Mouse (Mus musculus): ENCODE measurements around the gene Cdk14. TPM values are rescaled to one million over a fixed set of nuclear protein-coding genes. Genes with fewer than 3 reads are reported as not detected.

Cdk14 gene
- polyA plus RNA-seq, 1 experiment from 2014 or later = 19.7 TPM

DNA sequence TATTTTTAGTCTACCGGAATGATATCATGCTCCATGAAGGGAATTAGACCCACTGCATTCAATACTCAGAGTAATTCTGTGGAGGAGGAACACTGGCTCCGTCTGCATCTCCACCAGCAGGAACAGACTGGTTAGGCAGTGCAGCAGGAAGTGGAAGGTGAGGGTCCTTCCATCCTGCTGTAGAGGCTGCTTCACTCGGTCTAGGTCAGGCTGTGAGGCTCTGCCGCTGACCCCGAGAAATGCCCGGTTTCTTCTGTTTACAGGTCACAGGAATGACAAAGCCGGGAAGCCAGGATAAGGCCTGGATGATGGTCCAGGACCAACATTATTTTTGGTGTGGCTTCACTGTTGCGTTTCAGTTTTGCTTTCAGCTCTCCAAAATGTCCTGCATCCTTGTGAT, 553.2 kb downstream of the Cdk14 start:
- H3K27me3 ChIP-seq (replicated peaks; ENCODE audit: insufficient read depth, low read length) = no peaks in the 10 kb centered on the region
- no peak overlapping the region for H3K4me3 ChIP-seq (ENCODE audit: low read depth, low read length)
- 71% methylated on average over 8 of the region's 8 CpGs for WGBS
- H3K36me3 ChIP-seq (ENCODE audit: insufficient read depth, low read length) = no peaks in the 10 kb centered on the region
- no peak overlapping the region for H3K9ac ChIP-seq (replicated peaks; ENCODE audit: low read depth)
- no peak overlapping the region for H3K4me2 ChIP-seq (replicated peaks; ENCODE audit: low read depth, low read length)
- no peaks in the 10 kb centered on the region for H3K4me1 ChIP-seq (ENCODE audit: insufficient read depth, low read depth, low read length)
- H3K9me3 ChIP-seq (ENCODE audit: low read length) = no peaks in the 10 kb centered on the region
- ATAC-seq = no peak
- no peak overlapping the region for H3K27ac ChIP-seq (ENCODE audit: low read length)
- no peak for DNase-seq (ENCODE audit: low spot score)
- no peak for TF ChIP-seq CTCF (IDR thresholded peaks at IDR 0.05)
- TF ChIP-seq EP300 (IDR thresholded peaks at IDR 0.05) = no peak

DNA sequence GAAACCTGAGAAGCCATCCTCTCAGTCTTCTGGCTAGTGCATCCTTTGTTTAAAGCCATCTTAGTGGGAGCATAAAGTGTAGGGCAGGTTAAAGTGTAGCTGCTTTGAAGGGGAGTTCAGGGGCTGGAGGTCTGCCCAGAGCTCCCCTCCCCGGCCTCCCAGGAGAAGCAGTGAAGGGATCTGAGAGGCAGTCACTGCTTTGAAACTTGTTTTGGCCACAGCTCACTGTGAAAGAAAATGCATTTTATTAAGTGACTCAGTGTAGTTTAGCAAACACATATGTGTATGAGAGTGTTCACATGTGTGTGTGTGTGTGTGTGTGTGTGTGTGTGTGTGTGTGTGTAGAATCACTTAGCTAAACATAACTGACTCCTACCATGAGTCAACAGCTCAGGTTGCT, 554.0 kb downstream of the Cdk14 start:
- no peaks in the 10 kb centered on the region for H3K9me3 ChIP-seq (ENCODE audit: low read length)
- H3K4me1 ChIP-seq (ENCODE audit: insufficient read depth, low read depth, low read length) = no peaks in the 10 kb centered on the region
- no peak overlapping the region for H3K9ac ChIP-seq (replicated peaks; ENCODE audit: low read depth)
- no peak overlapping the region for H3K4me2 ChIP-seq (replicated peaks; ENCODE audit: low read depth, low read length)
- 63% methylated on average over 1 of the region's 1 CpGs for WGBS
- DNase-seq (ENCODE audit: low spot score) (no peak), ATAC-seq (peak; percentile 21; the same call in 1 of the 2 replicates)
- no peaks in the 10 kb centered on the region for H3K27me3 ChIP-seq (replicated peaks; ENCODE audit: insufficient read depth, low read length)
- TF ChIP-seq EP300 (IDR thresholded peaks at IDR 0.05) = no peak
- TF ChIP-seq CTCF (IDR thresholded peaks at IDR 0.05) = no peak
- no peaks in the 10 kb centered on the region for H3K36me3 ChIP-seq (ENCODE audit: insufficient read depth, low read length)
- no peak overlapping the region for H3K27ac ChIP-seq (ENCODE audit: low read length)
- H3K4me3 ChIP-seq (ENCODE audit: low read depth, low read length) = no peak overlapping the region

- Histone ChIP-seq H3K4me1 (ENCODE audit: insufficient read depth, low read depth, low read length) (no peaks in the 10 kb centered on the region), H3K27ac (ENCODE audit: low read length) (no peak overlapping the region), H3K36me3 (ENCODE audit: insufficient read depth, low read length) (no peaks in the 10 kb centered on the region), H3K4me2 (replicated peaks; ENCODE audit: low read depth, low read length) (no peak overlapping the region), H3K27me3 (replicated peaks; ENCODE audit: insufficient read depth, low read length) (no peaks in the 10 kb centered on the region), H3K4me3 (ENCODE audit: low read depth, low read length) (no peak overlapping the region), H3K9me3 (ENCODE audit: low read length) (no peaks in the 10 kb centered on the region), H3K9ac (replicated peaks; ENCODE audit: low read depth) (no peak overlapping the region)
- ATAC-seq (no peak), DNase-seq (ENCODE audit: low spot score) (no peak)
- TF ChIP-seq CTCF (IDR thresholded peaks at IDR 0.05) = no peak
- no peak for TF ChIP-seq EP300 (IDR thresholded peaks at IDR 0.05)
- 79% methylated on average over 9 of the region's 9 CpGs for WGBS
These were observed 558.5 kb downstream of the Cdk14 start for GRCm38 (mm10) chr5:4861592-4861991.

GRCm38 (mm10) chr5:4861141-4861540, 559.0 kb downstream of the Cdk14 start:
- H3K9me3 ChIP-seq (ENCODE audit: low read length) = no peaks in the 10 kb centered on the region
- no peak for TF ChIP-seq EP300 (IDR thresholded peaks at IDR 0.05)
- no peak for TF ChIP-seq CTCF (IDR thresholded peaks at IDR 0.05)
- no peak overlapping the region for H3K27ac ChIP-seq (ENCODE audit: low read length)

GRCm38 (mm10) chr5:4858032-4858641, 562.0 kb downstream of the Cdk14 start:
- ATAC-seq = no peak
- Histone ChIP-seq H3K9ac (replicated peaks; ENCODE audit: low read depth) (no peak overlapping the region), H3K27ac (ENCODE audit: low read length) (no peak overlapping the region), H3K4me2 (replicated peaks; ENCODE audit: low read depth, low read length) (no peak overlapping the region), H3K4me3 (ENCODE audit: low read depth, low read length) (no peak overlapping the region), H3K36me3 (ENCODE audit: insufficient read depth, low read length) (no peaks in the 10 kb centered on the region), H3K4me1 (ENCODE audit: insufficient read depth, low read depth, low read length) (no peaks in the 10 kb centered on the region), H3K27me3 (replicated peaks; ENCODE audit: insufficient read depth, low read length) (no peaks in the 10 kb centered on the region), H3K9me3 (ENCODE audit: low read length) (no peaks in the 10 kb centered on the region)
- DNase-seq (ENCODE audit: low spot score) = no peak
- TF ChIP-seq EP300 (IDR thresholded peaks at IDR 0.05) (no peak), CTCF (IDR thresholded peaks at IDR 0.05) (no peak)
- 58% methylated on average over 5 of the region's 5 CpGs for WGBS

More at GRCm38 (mm10) chr5:4861141-4861540, 559.0 kb downstream of the Cdk14 start:
- H3K4me3 ChIP-seq (ENCODE audit: low read depth, low read length) = no peak overlapping the region
- WGBS = 89% methylated on average over 2 of the region's 2 CpGs
- no peak overlapping the region for H3K9ac ChIP-seq (replicated peaks; ENCODE audit: low read depth)
- no peaks in the 10 kb centered on the region for H3K27me3 ChIP-seq (replicated peaks; ENCODE audit: insufficient read depth, low read length)
- no peak for DNase-seq (ENCODE audit: low spot score)
- H3K36me3 ChIP-seq (ENCODE audit: insufficient read depth, low read length) = no peaks in the 10 kb centered on the region
- H3K4me1 ChIP-seq (ENCODE audit: insufficient read depth, low read depth, low read length) = no peaks in the 10 kb centered on the region
- no peak overlapping the region for H3K4me2 ChIP-seq (replicated peaks; ENCODE audit: low read depth, low read length)
- ATAC-seq = no peak

DNA sequence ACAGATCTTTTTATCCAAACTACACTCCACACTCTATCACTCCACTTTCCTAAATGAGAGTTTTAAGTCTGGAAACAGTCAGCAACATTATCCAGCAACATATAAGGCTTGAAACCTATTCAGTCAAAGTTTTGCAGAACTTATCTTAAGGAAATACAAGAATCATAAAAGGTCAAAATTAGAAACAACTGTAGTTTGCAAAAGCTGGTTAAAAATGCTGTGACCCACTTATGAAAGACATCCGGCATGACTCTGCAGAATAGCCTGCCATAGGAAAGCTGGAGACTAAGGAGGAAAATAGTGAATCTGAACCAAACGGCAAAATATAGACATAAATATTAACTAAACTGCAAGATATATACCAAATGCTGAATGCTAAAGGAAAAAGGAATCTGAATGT, 566.6 kb downstream of the Cdk14 start:
- no peaks in the 10 kb centered on the region for H3K36me3 ChIP-seq (ENCODE audit: insufficient read depth, low read length)
- H3K27ac ChIP-seq (ENCODE audit: low read length) = peak overlapping the region; percentile 71; the same call in 1 of the 2 replicates
- no peaks in the 10 kb centered on the region for H3K9me3 ChIP-seq (ENCODE audit: low read length)
- no peak for TF ChIP-seq CTCF (IDR thresholded peaks at IDR 0.05)
- no peak for TF ChIP-seq EP300 (IDR thresholded peaks at IDR 0.05)
- DNase-seq (ENCODE audit: low spot score) (no peak), ATAC-seq (no peak)
- H3K4me1 ChIP-seq (ENCODE audit: insufficient read depth, low read depth, low read length) = no peaks in the 10 kb centered on the region
- H3K27me3 ChIP-seq (replicated peaks; ENCODE audit: insufficient read depth, low read length) = no peaks in the 10 kb centered on the region
- H3K4me3 ChIP-seq (ENCODE audit: low read depth, low read length) = no peak overlapping the region
- H3K4me2 ChIP-seq (replicated peaks; ENCODE audit: low read depth, low read length) = no peak overlapping the region
- WGBS = 64% methylated on average over 2 of the region's 2 CpGs
- H3K9ac ChIP-seq (replicated peaks; ENCODE audit: low read depth) = no peak overlapping the region
